Mouse (Mus musculus): Measurements from ENCODE around the gene Olfr1299. TPM values are rescaled to one million over a fixed set of nuclear protein-coding genes. Genes with fewer than 3 reads are reported as not detected.

The Olfr1299 gene
- not detected in 2 replicates for polyA plus RNA-seq (2012; rRNA removed)

DNA sequence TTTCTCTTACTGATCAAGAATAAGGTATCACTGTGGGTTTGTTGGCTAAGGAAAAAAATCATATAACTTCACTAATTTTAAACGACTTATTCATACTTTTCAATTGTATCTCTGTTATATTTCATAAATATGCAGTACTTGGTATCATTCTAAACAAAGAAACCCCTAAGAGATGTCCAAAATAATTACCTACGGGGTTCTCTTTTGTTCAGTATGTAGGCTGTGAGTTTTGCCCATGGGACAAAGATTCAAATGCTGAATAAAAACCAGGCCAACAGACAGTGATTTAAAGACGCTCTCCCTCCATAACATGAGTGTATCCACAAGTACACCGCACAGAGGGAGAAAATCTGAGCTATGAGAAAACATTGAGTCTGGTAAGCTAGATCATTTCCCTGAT, at the start of gene Olfr1299:
Gene Olfr1299, plus strand, starts transcription at position 301 of the 400 bp plus-strand sequence.
- no peak for DNase-seq (ENCODE audit: low read depth, low spot score)
- WGBS: 72% methylated on average over 4 of the region's 4 CpGs

DNA sequence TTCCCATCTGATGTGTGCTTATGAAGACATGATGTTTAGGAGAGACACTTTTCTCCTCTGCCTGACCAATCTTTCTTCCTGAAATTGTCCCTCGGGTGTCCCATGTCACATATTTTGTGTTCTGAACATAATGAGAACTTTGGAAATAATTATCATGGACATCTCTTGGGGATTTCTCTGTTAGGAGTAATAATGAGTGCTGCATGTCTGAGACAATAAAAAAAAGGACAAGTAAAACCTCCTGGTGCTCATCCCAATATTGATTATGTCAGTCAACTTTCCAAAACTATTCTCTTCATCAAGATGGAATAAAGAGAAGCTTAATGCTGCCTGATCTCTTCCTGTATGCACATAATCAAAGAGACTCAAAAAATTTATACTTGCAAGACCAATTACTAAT, 34.8 kb upstream of the Olfr1299 start, which contains the start of gene Olfr1297:
Gene Olfr1297, minus strand, starts transcription at position 101 of the 400 bp plus-strand sequence.
- no peak for DNase-seq (ENCODE audit: low read depth, low spot score)
- 75% methylated on average over 1 of the region's 1 CpGs for WGBS

DNA sequence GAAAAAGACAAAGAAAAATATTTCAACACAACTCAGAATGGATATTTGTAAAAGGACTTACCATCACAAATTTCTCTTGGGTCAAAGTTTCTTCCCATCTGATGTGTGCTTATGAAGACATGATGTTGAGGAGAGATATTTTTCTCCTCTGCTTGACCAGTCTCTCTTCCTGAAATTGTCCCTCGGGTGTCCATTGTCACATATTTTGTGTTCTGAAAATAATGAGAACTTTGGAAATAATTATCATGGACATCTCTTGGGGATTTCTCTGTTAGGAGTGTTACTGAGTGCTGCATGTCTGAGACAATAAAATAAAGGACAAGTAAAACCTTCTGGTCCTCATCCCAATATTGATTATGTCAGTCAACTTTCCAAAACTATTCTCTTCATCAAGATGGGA, 12.1 kb upstream of the Olfr1299 start, which contains the start of gene Olfr1298:
Gene Olfr1298, minus strand, starts transcription at position 101 of the 400 bp plus-strand sequence.
- DNase-seq (ENCODE audit: low read depth, low spot score): no peak
- 76% methylated on average over 1 of the region's 1 CpGs for WGBS

Other genes with a start within 250 kb of the Olfr1299 start
- gene Olfr1286, start 238.3 kb upstream of the Olfr1299 start, polyA plus RNA-seq (2012; rRNA removed): not detected in 2 replicates
- not detected in 2 replicates for gene Olfr1287, start 212.3 kb upstream of the Olfr1299 start, polyA plus RNA-seq (2012; rRNA removed)
- gene Olfr1288, start 187.3 kb upstream of the Olfr1299 start, polyA plus RNA-seq (2012; rRNA removed): not detected in 2 replicates
- not detected in 2 replicates for gene Olfr1289, start 180.6 kb upstream of the Olfr1299 start, polyA plus RNA-seq (2012; rRNA removed)
- not detected in 2 replicates for gene Olfr1290, start 167.6 kb upstream of the Olfr1299 start, polyA plus RNA-seq (2012; rRNA removed)
- not detected in 2 replicates for gene Olfr1291-ps1, start 164.2 kb upstream of the Olfr1299 start, polyA plus RNA-seq (2012; rRNA removed)
- gene Olfr1293-ps, start 136.2 kb upstream of the Olfr1299 start, polyA plus RNA-seq (2012; rRNA removed): not detected in 2 replicates
- gene Olfr1294, start 121.1 kb upstream of the Olfr1299 start, polyA plus RNA-seq (2012; rRNA removed): not detected in 2 replicates
- gene Olfr1295, start 91.7 kb upstream of the Olfr1299 start, polyA plus RNA-seq (2012; rRNA removed): not detected in 2 replicates
- gene Olfr1297, start 34.9 kb upstream of the Olfr1299 start, polyA plus RNA-seq (2012; rRNA removed): not detected in 2 replicates
- gene Olfr1298, start 12.2 kb upstream of the Olfr1299 start, polyA plus RNA-seq (2012; rRNA removed): not detected in 2 replicates
- gene Olfr1301, start 89.6 kb downstream of the Olfr1299 start, polyA plus RNA-seq (2012; rRNA removed): not detected in 2 replicates
- not detected in 2 replicates for gene Olfr1302, start 116.0 kb downstream of the Olfr1299 start, polyA plus RNA-seq (2012; rRNA removed)
- not detected in 2 replicates for gene Olfr1303, start 158.9 kb downstream of the Olfr1299 start, polyA plus RNA-seq (2012; rRNA removed)
- not detected in 2 replicates for gene Olfr1305, start 215.7 kb downstream of the Olfr1299 start, polyA plus RNA-seq (2012; rRNA removed)

All from large intestine, adult 2 months (tissue).